13 mouse cellular contexts compared by ENCODE assay signal in the genomic region with DNA sequence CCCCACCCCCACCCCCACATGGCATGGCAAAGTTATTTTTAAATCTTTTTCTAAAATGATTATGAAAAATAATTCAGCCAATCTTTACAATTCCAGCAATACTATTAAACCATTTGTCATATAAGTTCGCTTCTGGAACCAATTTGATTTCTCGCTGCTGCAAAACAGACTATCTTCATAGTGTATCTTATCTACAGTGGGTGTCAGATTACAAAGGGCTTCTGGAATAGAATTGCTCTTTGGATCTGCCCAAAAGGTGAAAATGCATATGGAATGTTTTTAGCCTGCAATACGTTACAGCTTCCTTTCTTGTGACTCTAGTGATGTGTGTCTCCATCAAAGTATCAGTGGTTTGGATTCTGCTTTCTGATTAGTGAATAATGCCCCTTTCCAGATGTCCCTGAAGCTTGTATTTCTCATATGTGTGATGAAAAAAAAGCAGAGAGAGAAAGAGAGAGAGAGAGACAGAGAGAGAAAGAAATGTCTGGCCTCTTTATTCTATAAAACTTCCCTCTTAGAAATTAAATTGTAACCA. TPM values are rescaled to one million over a fixed set of nuclear protein-coding genes. Genes with fewer than 3 reads are reported as not detected.
DNase-seq lines count a peak whose midpoint lies in the region; ATAC-seq lines count a peak whose summit lies in the region.
"Had no signal": no experiment of that assay in that cellular context is flagged by ENCODE, and none has a peak within 500 bp of the region (broad histone marks: within the 10 kb centered on the region; RNA-seq: fewer than 3 reads in every experiment).

No protein-coding gene starts in this region.

- peak overlapping the region; percentile 49 for H3K4me3 ChIP-seq in hindbrain, embryonic 10.5 days
- H3K4me3 ChIP-seq in hindbrain, embryonic 11.5 days (ENCODE audit: low read depth, low read length) = no peak overlapping the region
- H3K4me3 ChIP-seq in forebrain, embryonic 10.5 days = peak overlapping the region; percentile 57
- H3K4me3 ChIP-seq in hindbrain, embryonic 16.5 days (ENCODE audit: low read length) = no peak overlapping the region
- H3K4me3 ChIP-seq in midbrain, embryonic 14.5 days (replicated peaks; ENCODE audit: low read depth, low read length) = peak overlapping the region; percentile 17; the same call in 1 of the 2 replicates
- H3K4me3 ChIP-seq: neural tube, embryonic 12.5 days had no signal

- H3K9ac ChIP-seq in hindbrain, embryonic 11.5 days (ENCODE audit: low read depth, low read length) = no peak overlapping the region
- no peak overlapping the region for H3K9ac ChIP-seq in hindbrain, embryonic 16.5 days (ENCODE audit: low read depth, low read length)
- H3K9ac ChIP-seq in midbrain, embryonic 14.5 days (replicated peaks; ENCODE audit: low read length) = no peak overlapping the region; the same call in 1 of the 2 replicates
- H3K9ac ChIP-seq: kidney, embryonic 15.5 days; neural tube, embryonic 12.5 days had no signal

- H3K9me3 ChIP-seq in hindbrain, embryonic 10.5 days = no peaks in the 10 kb centered on the region
- no peaks in the 10 kb centered on the region for H3K9me3 ChIP-seq in hindbrain, embryonic 11.5 days (ENCODE audit: control insufficient read depth, low read length)
- H3K9me3 ChIP-seq in forebrain, embryonic 10.5 days = no peaks in the 10 kb centered on the region
- H3K9me3 ChIP-seq in hindbrain, embryonic 16.5 days (ENCODE audit: control insufficient read depth, low read length) = no peaks in the 10 kb centered on the region
- no peaks in the 10 kb centered on the region for H3K9me3 ChIP-seq in midbrain, embryonic 14.5 days (ENCODE audit: control insufficient read depth, low read length)
- H3K9me3 ChIP-seq: kidney, embryonic 15.5 days; neural tube, embryonic 12.5 days had no signal

- 0 out of 2 replicates have a peak, but pooled peaks cover 3% of the 10 kb centered on the region for H3K36me3 ChIP-seq in hindbrain, embryonic 10.5 days
- H3K36me3 ChIP-seq in hindbrain, embryonic 11.5 days (ENCODE audit: control insufficient read depth, insufficient read depth, low read length) = no peaks in the 10 kb centered on the region
- H3K36me3 ChIP-seq in forebrain, embryonic 10.5 days (replicated peaks) = peaks cover 11% of the 10 kb centered on the region
- no peaks in the 10 kb centered on the region for H3K36me3 ChIP-seq in hindbrain, embryonic 16.5 days (ENCODE audit: control insufficient read depth, insufficient read depth, low read length)
- no peaks in the 10 kb centered on the region for H3K36me3 ChIP-seq in midbrain, embryonic 14.5 days (ENCODE audit: control insufficient read depth, insufficient read depth, low read length)
- H3K36me3 ChIP-seq: kidney, embryonic 15.5 days; neural tube, embryonic 12.5 days had no signal

- no peak for ATAC-seq in hindbrain, embryonic 11.5 days (ENCODE audit: low FRiP score)
- no peak for ATAC-seq in hindbrain, embryonic 16.5 days
- ATAC-seq in midbrain, embryonic 14.5 days (ENCODE audit: low FRiP score, low TSS enrichment) = no peak
- ATAC-seq in activated CD4-positive, CD25-positive, alpha-beta regulatory T cell, adult 4 months = no peak

- peaks cover 42% of the 10 kb centered on the region for H3K4me1 ChIP-seq in hindbrain, embryonic 10.5 days (replicated peaks)
- H3K4me1 ChIP-seq in hindbrain, embryonic 11.5 days (replicated peaks; ENCODE audit: control insufficient read depth, insufficient read depth, low read length) = no peaks in the 10 kb centered on the region
- peaks cover 67% of the 10 kb centered on the region for H3K4me1 ChIP-seq in forebrain, embryonic 10.5 days
- H3K4me1 ChIP-seq in hindbrain, embryonic 16.5 days (ENCODE audit: control insufficient read depth, insufficient read depth, low read depth, low read length) = no peaks in the 10 kb centered on the region; the same call in 1 of the 2 replicates
- peaks cover 5% of the 10 kb centered on the region; the same call in 1 of the 2 replicates for H3K4me1 ChIP-seq in midbrain, embryonic 14.5 days (ENCODE audit: control insufficient read depth, insufficient read depth, low read length)

- peak overlapping the region; percentile 68; the same call in 1 of the 2 replicates for H3K27ac ChIP-seq in hindbrain, embryonic 10.5 days
- no peak overlapping the region for H3K27ac ChIP-seq in hindbrain, embryonic 11.5 days (ENCODE audit: low read depth, low read length)
- peak overlapping the region; percentile 85 for H3K27ac ChIP-seq in forebrain, embryonic 10.5 days
- H3K27ac ChIP-seq in hindbrain, embryonic 16.5 days (ENCODE audit: low read depth, low read length) = no peak overlapping the region
- H3K27ac ChIP-seq in midbrain, embryonic 14.5 days (replicated peaks; ENCODE audit: low read depth, low read length) = no peak overlapping the region
- H3K27ac ChIP-seq: neural tube, embryonic 12.5 days had no signal

- no peak for DNase-seq in hindbrain, embryonic 10.5 days (ENCODE audit: low spot score)
- no peak for DNase-seq in hindbrain, embryonic 11.5 days (ENCODE audit: low spot score)
- DNase-seq in forebrain, embryonic 10.5 days (ENCODE audit: extremely low spot score, low spot score) = no peak
- DNase-seq in midbrain, embryonic 14.5 days = no peak
- DNase-seq in lung, postnatal 10 days = no peak
- no peak for DNase-seq in spleen, adult 18-20 months
- DNase-seq: cerebellum, postnatal 14 days; heart, adult 11 months; thymus, postnatal 14 days had no signal

- H3K27me3 ChIP-seq in hindbrain, embryonic 10.5 days (ENCODE audit: insufficient read depth, poor library complexity, severe bottlenecking) = no peaks in the 10 kb centered on the region
- no peaks in the 10 kb centered on the region for H3K27me3 ChIP-seq in hindbrain, embryonic 11.5 days (ENCODE audit: control insufficient read depth, insufficient read depth, low read length)
- H3K27me3 ChIP-seq in forebrain, embryonic 10.5 days (ENCODE audit: poor library complexity, severe bottlenecking) = no peaks in the 10 kb centered on the region
- no peaks in the 10 kb centered on the region for H3K27me3 ChIP-seq in hindbrain, embryonic 16.5 days (replicated peaks; ENCODE audit: control insufficient read depth, insufficient read depth, low read length)
- no peaks in the 10 kb centered on the region for H3K27me3 ChIP-seq in midbrain, embryonic 14.5 days (ENCODE audit: control insufficient read depth, insufficient read depth, low read length)
- H3K27me3 ChIP-seq: kidney, embryonic 15.5 days; neural tube, embryonic 12.5 days had no signal

- WGBS in hindbrain, embryonic 10.5 days = 25% methylated on average over 3 of the region's 3 CpGs
- 43% methylated on average over 3 of the region's 3 CpGs for WGBS in hindbrain, embryonic 11.5 days
- WGBS in forebrain, embryonic 10.5 days = 23% methylated on average over 3 of the region's 3 CpGs
- 39% methylated on average over 3 of the region's 3 CpGs for WGBS in hindbrain, embryonic 16.5 days
- WGBS in midbrain, embryonic 14.5 days = 9% methylated on average over 3 of the region's 3 CpGs

- H3K4me2 ChIP-seq in hindbrain, embryonic 11.5 days (replicated peaks; ENCODE audit: low read depth, low read length) = no peak overlapping the region; the same call in 1 of the 2 replicates
- H3K4me2 ChIP-seq in hindbrain, embryonic 16.5 days (ENCODE audit: low read length) = peak overlapping the region; percentile 20
- H3K4me2 ChIP-seq in midbrain, embryonic 14.5 days (ENCODE audit: low read length) = peak overlapping the region; percentile 44

RNA-seq across cellular contexts. Expression of gene Lix1, which starts 1.2 kb away (rescaled TPM):
- 31.6 and 55.2 TPM in 2 replicates for polyA plus RNA-seq in hindbrain, embryonic 10.5 days (2016; fragmentation: Nextera tagmentation; extraction: Ambion mirVana)
- polyA plus RNA-seq in hindbrain, embryonic 11.5 days (2014; fragmentation: Nextera tagmentation; extraction: Ambion mirVana) = 21.1 and 26.9 TPM in 2 replicates
- 104 and 105 TPM in 2 replicates for polyA plus RNA-seq in forebrain, embryonic 10.5 days (2016; fragmentation: Nextera tagmentation; extraction: Ambion mirVana)
- polyA plus RNA-seq in hindbrain, embryonic 16.5 days (2015; fragmentation: Nextera tagmentation; extraction: Ambion mirVana) = 7.8 and 10.1 TPM in 2 replicates
- polyA plus RNA-seq in midbrain, embryonic 14.5 days (2014; fragmentation: Nextera tagmentation; extraction: Ambion mirVana) = 8.1 and 9.2 TPM in 2 replicates
- not detected for polyA plus RNA-seq in activated CD4-positive, CD25-positive, alpha-beta regulatory T cell, adult 4 months (2017; shearing (Covaris generic))

RNA-seq across cellular contexts. Expression of gene Riok2, which starts 29.5 kb away (rescaled TPM):
- polyA plus RNA-seq in hindbrain, embryonic 10.5 days (2016; fragmentation: Nextera tagmentation; extraction: Ambion mirVana) = 25.9 and 26.4 TPM in 2 replicates
- 33.8 and 34.1 TPM in 2 replicates for polyA plus RNA-seq in hindbrain, embryonic 11.5 days (2014; fragmentation: Nextera tagmentation; extraction: Ambion mirVana)
- 33.2 and 33.4 TPM in 2 replicates for polyA plus RNA-seq in forebrain, embryonic 10.5 days (2016; fragmentation: Nextera tagmentation; extraction: Ambion mirVana)
- 20.2 and 21.2 TPM in 2 replicates for polyA plus RNA-seq in hindbrain, embryonic 16.5 days (2015; fragmentation: Nextera tagmentation; extraction: Ambion mirVana)
- 24.0 and 26.2 TPM in 2 replicates for polyA plus RNA-seq in midbrain, embryonic 14.5 days (2014; fragmentation: Nextera tagmentation; extraction: Ambion mirVana)
- 10 to 100 TPM; 30.8 to 37.4 TPM for polyA plus RNA-seq in activated CD4-positive, CD25-positive, alpha-beta regulatory T cell, adult 4 months (2017; shearing (Covaris generic))

Comparison
In these comparisons a context has a peak if more than half of its experiments do, and no peak if none do; other contexts are left out.
1. H3K27ac ChIP-seq: peak in hindbrain, embryonic 10.5 days (single experiment) and forebrain, embryonic 10.5 days (single experiment); none in hindbrain, embryonic 11.5 days (single experiment), hindbrain, embryonic 16.5 days (single experiment) and midbrain, embryonic 14.5 days (single experiment).
2. H3K4me3 ChIP-seq: peak in hindbrain, embryonic 10.5 days (single experiment), forebrain, embryonic 10.5 days (single experiment) and midbrain, embryonic 14.5 days (single experiment); none in hindbrain, embryonic 11.5 days (single experiment) and hindbrain, embryonic 16.5 days (single experiment).